In genomic region chr14:69473322-69473721, GRCm38 (mm10) we compare ENCODE assay signal across 28 mouse cellular contexts. TPM values are rescaled to one million over a fixed set of nuclear protein-coding genes. Genes with fewer than 3 reads are reported as not detected.
"Had no signal": no experiment of that assay in that cellular context is flagged by ENCODE, and none has a peak within 500 bp of the region (broad histone marks: within the 10 kb centered on the region; RNA-seq: fewer than 3 reads in every experiment).

No protein-coding gene starts in this region.

RNA-seq across cellular contexts. Expression of gene Gm16867, which starts 29.8 kb away (rescaled TPM):
- polyA plus RNA-seq: limb, embryonic 10.5 days; limb, embryonic 11.5 days; limb, embryonic 12.5 days; limb, embryonic 14.5 days; liver, embryonic 11.5 days; liver, embryonic 13.5 days; liver, postnatal 0 days; lung, embryonic 14.5 days; lung, embryonic 15.5 days; lung, embryonic 16.5 days; lung, postnatal 0 days; midbrain, embryonic 10.5 days; midbrain, embryonic 11.5 days; midbrain, embryonic 12.5 days; midbrain, embryonic 13.5 days; midbrain, embryonic 14.5 days; midbrain, embryonic 15.5 days; midbrain, embryonic 16.5 days; midbrain, postnatal 0 days; myocyte; neural tube, embryonic 11.5 days; neural tube, embryonic 12.5 days had no signal

RNA-seq across cellular contexts. Expression of gene Gm27179, which starts 39.0 kb away (rescaled TPM):
- polyA plus RNA-seq: limb, embryonic 10.5 days; limb, embryonic 11.5 days; limb, embryonic 12.5 days; limb, embryonic 13.5 days; limb, embryonic 14.5 days; liver, adult 2 months; liver, embryonic 11.5 days; liver, embryonic 12.5 days; liver, embryonic 13.5 days; liver, embryonic 15.5 days; liver, embryonic 16.5 days; liver, postnatal 0 days; lung, embryonic 14.5 days; lung, embryonic 15.5 days; lung, embryonic 16.5 days; lung, postnatal 0 days; macrophage; midbrain, embryonic 10.5 days; midbrain, embryonic 11.5 days; midbrain, embryonic 12.5 days; midbrain, embryonic 13.5 days; midbrain, embryonic 14.5 days; midbrain, embryonic 15.5 days; midbrain, embryonic 16.5 days; midbrain, postnatal 0 days; myocyte; neural tube, embryonic 11.5 days; neural tube, embryonic 12.5 days had no signal
